Mouse (Mus musculus) kidney, adult 2 months (tissue): ENCODE measurements around the gene Ric8b.

Experiments used
- CTCF ChIP-seq: fragments of 200-500 bp; conservative IDR thresholded peaks from 2 replicates; pipeline ENCODE4 v1.5.1; 2011; ENCODE audit warnings: low read depth, mild to moderate bottlenecking, control low read depth, low read length, moderate library complexity, mixed read lengths; ENCODE audit not compliant: insufficient read depth, insufficient read length
- POLR2A ChIP-seq: fragments of 200-500 bp; IDR thresholded peaks from one replicate; pipeline ENCODE4 v1.6.1; 2011; ENCODE audit warnings: low read depth, low read length, control low read depth

GRCm38 (mm10) chr10:84967645-84968044 is 50.2 kb downstream of the Ric8b start:
- no peak for TF ChIP-seq CTCF
- TF ChIP-seq POLR2A = no peak
